Mouse (Mus musculus): ENCODE results near the gene Zyg11b. TPM values are rescaled to one million over a fixed set of nuclear protein-coding genes. Genes with fewer than 3 reads are reported as not detected.

The Zyg11b gene
- polyA plus RNA-seq, 1 experiment: 2.5 TPM

DNA sequence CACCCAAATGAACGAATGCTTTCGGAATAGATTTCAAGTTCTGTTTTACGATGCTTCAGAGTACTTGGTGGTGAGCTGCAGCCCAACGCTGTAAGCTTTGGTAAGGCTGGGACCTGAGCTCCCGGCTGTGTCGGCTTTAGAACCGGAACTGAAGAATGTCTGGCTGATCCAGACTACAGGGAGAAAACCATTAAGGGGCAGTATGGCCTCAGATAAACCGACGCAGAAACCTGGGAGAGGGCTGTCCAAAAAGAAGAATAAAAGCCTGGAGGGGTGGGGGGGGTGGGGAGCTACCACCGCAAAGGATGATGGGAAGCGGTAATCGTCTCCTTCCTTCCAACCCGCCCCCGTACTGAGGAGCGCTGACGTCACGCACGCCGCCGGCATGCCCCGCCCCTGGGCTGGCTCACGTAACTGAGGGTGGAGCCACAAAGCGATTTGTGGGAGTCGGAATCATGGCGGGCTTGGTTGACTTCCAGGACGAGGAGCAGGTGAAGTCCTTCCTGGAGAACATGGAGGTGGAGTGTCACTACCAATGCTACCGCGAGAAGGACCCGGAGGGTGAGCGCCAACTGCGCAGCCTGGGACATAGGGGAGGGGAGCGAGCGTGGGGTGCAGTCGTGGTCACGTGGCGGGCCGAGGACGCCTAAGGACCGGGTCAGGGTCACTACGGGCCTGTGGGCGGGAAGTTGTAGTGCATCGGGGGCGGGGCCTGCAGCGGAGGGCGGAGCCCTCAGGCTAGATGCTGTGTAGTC is 27.0 kb upstream of the Zyg11b start, which contains the start of gene Coa7:
Coa7 (plus strand) TSS at position 411 of the 755 bp plus-strand sequence.
- peaks cover 2% of the 10 kb centered on the region; the same call in 1 of the 2 replicates for H3K4me1 ChIP-seq (ENCODE audit: control insufficient read depth, insufficient read depth, low read length)
- peak within 1 kb of the TSS; percentile 89 for H3K4me3 ChIP-seq (ENCODE audit: control insufficient read depth, low read depth, low read length)
- H3K36me3 ChIP-seq (ENCODE audit: control insufficient read depth, insufficient read depth, low read length): no peaks in the 10 kb centered on the region
- TF ChIP-seq CTCF (IDR thresholded peaks at IDR 0.05; ENCODE audit: control insufficient read depth, insufficient read depth, insufficient replicate concordance, low read depth, low read length) (no peak), POLR2A (IDR thresholded peaks at IDR 0.05; ENCODE audit: control insufficient read depth, low read depth, low read length) (peak; percentile 73)
- no peaks in the 10 kb centered on the region for H3K27me3 ChIP-seq (ENCODE audit: control insufficient read depth, insufficient read depth, low read length)
- H3K27ac ChIP-seq (ENCODE audit: control insufficient read depth, insufficient read depth, low read depth, low read length): peak within 1 kb of the TSS; percentile 91

DNA sequence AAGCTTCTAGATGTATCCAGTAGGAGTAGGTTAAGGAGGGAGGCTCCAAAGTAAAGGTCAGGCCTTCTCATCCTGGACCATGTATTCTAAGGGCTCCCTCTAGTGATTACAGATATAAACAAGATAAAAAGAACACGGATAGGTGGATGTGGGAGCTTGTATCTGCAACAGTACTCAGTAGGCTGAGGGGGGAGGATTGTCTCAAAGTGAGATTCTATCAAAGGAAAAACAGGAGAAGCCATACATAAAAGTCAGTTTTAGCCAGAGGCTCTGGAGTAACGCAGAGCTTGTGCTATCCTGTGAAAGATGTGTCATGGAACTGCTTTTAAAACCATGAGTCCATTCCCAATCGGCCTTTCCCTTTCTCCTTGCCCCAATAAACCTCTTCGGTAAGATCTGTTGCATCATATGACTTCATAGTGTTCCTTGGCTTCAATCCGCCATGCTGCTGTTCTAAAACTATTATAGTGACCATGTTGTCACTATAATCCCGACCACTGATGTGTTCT is 26.2 kb upstream of the Zyg11b start:
- Histone ChIP-seq H3K36me3 (ENCODE audit: control insufficient read depth, insufficient read depth, low read length) (no peaks in the 10 kb centered on the region), H3K4me3 (ENCODE audit: control insufficient read depth, low read depth, low read length) (no peak overlapping the region), H3K27me3 (ENCODE audit: control insufficient read depth, insufficient read depth, low read length) (no peaks in the 10 kb centered on the region), H3K27ac (ENCODE audit: control insufficient read depth, insufficient read depth, low read depth, low read length) (peak overlapping the region; percentile 90), H3K4me1 (ENCODE audit: control insufficient read depth, insufficient read depth, low read length) (peaks cover 2% of the 10 kb centered on the region; the same call in 1 of the 2 replicates)
- TF ChIP-seq CTCF (IDR thresholded peaks at IDR 0.05; ENCODE audit: control insufficient read depth, insufficient read depth, insufficient replicate concordance, low read depth, low read length) (no peak), POLR2A (IDR thresholded peaks at IDR 0.05; ENCODE audit: control insufficient read depth, low read depth, low read length) (no peak)

DNA sequence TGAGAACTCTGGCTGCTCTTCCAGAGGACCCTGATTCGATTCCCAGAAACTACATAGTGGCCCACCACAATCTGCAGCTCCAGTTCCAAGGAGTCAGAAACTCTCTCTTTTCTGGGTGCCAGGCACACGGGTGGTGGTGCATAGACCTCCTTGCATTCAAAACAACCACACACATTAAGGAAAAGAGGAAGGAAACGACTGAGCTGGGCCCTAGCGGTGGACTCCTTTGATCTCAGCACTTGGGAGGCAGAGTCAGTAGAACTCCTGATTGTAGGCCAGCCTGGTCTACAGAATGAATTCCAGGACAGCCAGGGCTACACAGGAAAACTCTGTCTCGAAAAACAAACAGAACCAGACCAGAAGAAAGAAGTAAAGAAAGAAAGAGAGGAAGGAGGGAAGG is 22.7 kb upstream of the Zyg11b start:
- no peaks in the 10 kb centered on the region for H3K27me3 ChIP-seq (ENCODE audit: control insufficient read depth, insufficient read depth, low read length)
- no peak overlapping the region for H3K4me3 ChIP-seq (ENCODE audit: control insufficient read depth, low read depth, low read length)
- no peak overlapping the region for H3K27ac ChIP-seq (ENCODE audit: control insufficient read depth, insufficient read depth, low read depth, low read length)
- peaks cover 2% of the 10 kb centered on the region; the same call in 1 of the 2 replicates for H3K4me1 ChIP-seq (ENCODE audit: control insufficient read depth, insufficient read depth, low read length)
- no peaks in the 10 kb centered on the region for H3K36me3 ChIP-seq (ENCODE audit: control insufficient read depth, insufficient read depth, low read length)
- TF ChIP-seq POLR2A (IDR thresholded peaks at IDR 0.05; ENCODE audit: control insufficient read depth, low read depth, low read length) (no peak), CTCF (IDR thresholded peaks at IDR 0.05; ENCODE audit: control insufficient read depth, insufficient read depth, insufficient replicate concordance, low read depth, low read length) (no peak)

DNA sequence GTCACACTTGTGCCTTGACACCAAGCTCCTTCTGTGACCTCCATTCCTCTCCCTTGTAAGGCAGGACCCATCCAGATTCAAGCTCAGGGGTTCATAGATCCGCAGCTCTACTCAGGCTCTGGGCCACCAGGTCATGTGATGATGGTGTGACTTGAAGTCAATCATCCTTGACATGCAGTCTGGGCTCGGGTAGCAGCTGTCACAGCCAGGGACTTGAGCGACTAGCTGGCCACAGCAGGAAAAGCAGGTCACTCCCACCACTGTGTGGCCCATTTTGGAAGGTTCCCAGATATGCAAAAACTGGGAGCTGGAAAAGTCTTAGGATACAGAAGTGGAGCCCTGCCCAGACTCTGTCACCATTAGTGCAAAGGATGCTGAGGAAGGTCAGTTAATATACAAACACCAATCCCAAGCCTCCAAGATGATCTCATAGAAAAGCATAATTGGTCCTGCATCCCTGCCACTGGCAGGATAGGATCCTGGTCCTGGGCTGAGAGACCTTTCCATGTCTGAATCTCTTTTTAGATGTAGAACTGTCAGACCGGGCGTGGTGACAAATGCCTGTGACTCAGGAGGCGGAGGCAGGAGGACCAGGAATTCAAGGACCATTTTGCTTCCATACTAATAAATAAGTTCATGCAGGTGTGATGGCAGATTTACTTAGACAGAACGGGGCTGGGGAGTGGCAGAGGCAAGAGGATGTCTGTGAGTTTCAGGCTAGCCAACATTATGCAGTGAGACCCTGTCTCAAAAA is 19.9 kb upstream of the Zyg11b start:
- Histone ChIP-seq H3K27ac (ENCODE audit: control insufficient read depth, insufficient read depth, low read depth, low read length) (no peak overlapping the region), H3K27me3 (ENCODE audit: control insufficient read depth, insufficient read depth, low read length) (no peaks in the 10 kb centered on the region), H3K36me3 (ENCODE audit: control insufficient read depth, insufficient read depth, low read length) (no peaks in the 10 kb centered on the region), H3K4me1 (ENCODE audit: control insufficient read depth, insufficient read depth, low read length) (no peaks in the 10 kb centered on the region), H3K4me3 (ENCODE audit: control insufficient read depth, low read depth, low read length) (no peak overlapping the region)
- TF ChIP-seq POLR2A (IDR thresholded peaks at IDR 0.05; ENCODE audit: control insufficient read depth, low read depth, low read length) (no peak), CTCF (IDR thresholded peaks at IDR 0.05; ENCODE audit: control insufficient read depth, insufficient read depth, insufficient replicate concordance, low read depth, low read length) (no peak)

DNA sequence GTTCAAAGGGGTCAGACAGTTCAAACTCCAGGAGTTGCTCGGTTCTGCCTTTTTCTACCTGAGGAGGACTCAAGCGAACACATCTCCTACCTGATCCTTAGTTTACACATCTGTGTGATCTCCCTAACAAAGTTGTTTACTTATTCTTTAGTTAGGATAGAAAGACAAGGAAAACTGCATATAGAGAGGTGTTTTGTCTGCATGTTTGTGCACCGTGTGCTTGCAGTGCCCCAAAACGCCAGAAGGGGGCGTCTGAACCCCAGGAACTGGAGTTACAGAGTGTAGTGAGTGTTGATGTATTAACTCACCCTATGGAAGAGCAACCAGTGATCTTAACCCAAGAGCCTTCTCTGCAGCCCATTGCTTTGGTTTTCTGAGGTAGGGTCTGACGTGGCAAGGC is 18.9 kb upstream of the Zyg11b start:
- Histone ChIP-seq H3K4me3 (ENCODE audit: control insufficient read depth, low read depth, low read length) (no peak overlapping the region), H3K4me1 (ENCODE audit: control insufficient read depth, insufficient read depth, low read length) (no peaks in the 10 kb centered on the region), H3K36me3 (ENCODE audit: control insufficient read depth, insufficient read depth, low read length) (no peaks in the 10 kb centered on the region), H3K27ac (ENCODE audit: control insufficient read depth, insufficient read depth, low read depth, low read length) (no peak overlapping the region), H3K27me3 (ENCODE audit: control insufficient read depth, insufficient read depth, low read length) (no peaks in the 10 kb centered on the region)
- no peak for TF ChIP-seq POLR2A (IDR thresholded peaks at IDR 0.05; ENCODE audit: control insufficient read depth, low read depth, low read length)
- TF ChIP-seq CTCF (IDR thresholded peaks at IDR 0.05; ENCODE audit: control insufficient read depth, insufficient read depth, insufficient replicate concordance, low read depth, low read length): peak; percentile 84; the same call in 1 of the 2 replicates

DNA sequence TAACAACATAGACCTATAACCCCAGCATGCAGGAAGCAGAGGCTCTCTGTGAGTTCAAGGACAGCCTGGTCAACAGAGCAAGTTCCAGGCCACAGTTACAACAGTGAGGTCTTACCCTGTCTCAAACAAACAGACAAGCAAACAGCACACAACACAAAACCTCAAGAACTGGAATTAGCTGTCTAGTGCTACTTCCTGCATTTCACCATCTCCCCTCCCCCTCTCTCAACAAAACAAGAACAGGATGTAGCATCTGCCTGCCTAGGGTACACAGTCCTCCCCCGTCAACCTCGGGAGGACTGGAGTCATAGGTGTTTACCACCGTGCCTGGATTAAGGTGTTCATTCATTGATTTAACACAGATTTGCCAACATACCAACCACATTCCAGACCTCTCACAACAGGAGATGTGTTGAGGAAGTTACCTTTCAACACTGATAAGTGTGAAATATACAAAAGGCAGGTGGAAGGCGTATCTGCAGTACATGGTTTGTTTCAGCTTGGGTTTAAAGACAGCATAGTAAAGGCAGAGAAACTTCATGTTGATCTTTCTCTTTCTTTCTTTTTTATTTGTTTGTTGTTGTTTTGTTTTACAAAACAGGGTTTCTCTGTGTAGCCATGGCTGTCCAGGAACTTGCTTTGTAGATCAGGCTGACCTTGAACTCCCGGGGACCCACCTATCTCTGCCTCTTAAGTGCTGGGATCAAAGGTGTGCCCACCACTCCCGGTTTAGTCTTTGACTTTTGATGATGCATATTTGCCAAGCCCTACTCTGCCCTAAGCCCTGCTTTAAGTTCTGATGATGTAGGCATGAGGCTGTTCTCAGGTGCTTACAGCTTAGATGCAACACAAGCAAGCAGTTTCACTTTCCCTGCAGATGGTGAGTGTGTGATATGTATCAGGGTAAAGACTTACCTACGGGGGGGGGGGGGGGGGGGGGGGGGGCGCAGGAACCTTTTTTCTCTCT is 18.0 kb upstream of the Zyg11b start:
- TF ChIP-seq CTCF (IDR thresholded peaks at IDR 0.05; ENCODE audit: control insufficient read depth, insufficient read depth, insufficient replicate concordance, low read depth, low read length): no peak
- TF ChIP-seq POLR2A (IDR thresholded peaks at IDR 0.05; ENCODE audit: control insufficient read depth, low read depth, low read length): no peak
- H3K27ac ChIP-seq (ENCODE audit: control insufficient read depth, insufficient read depth, low read depth, low read length): no peak overlapping the region
- no peaks in the 10 kb centered on the region for H3K4me1 ChIP-seq (ENCODE audit: control insufficient read depth, insufficient read depth, low read length)
- no peaks in the 10 kb centered on the region for H3K27me3 ChIP-seq (ENCODE audit: control insufficient read depth, insufficient read depth, low read length)
- H3K4me3 ChIP-seq (ENCODE audit: control insufficient read depth, low read depth, low read length): no peak overlapping the region
- H3K36me3 ChIP-seq (ENCODE audit: control insufficient read depth, insufficient read depth, low read length): no peaks in the 10 kb centered on the region

All from testis, adult 2 months (tissue).